ENCODE assay signal across 7 mouse cellular contexts in genomic region chr3:52102601-52103530, GRCm38 (mm10). TPM values are rescaled to one million over a fixed set of nuclear protein-coding genes. Genes with fewer than 3 reads are reported as not detected.
DNase-seq lines count a peak whose midpoint lies in the region; ATAC-seq and TF ChIP-seq lines count a peak whose summit lies in the region.

No protein-coding gene starts in this region.

- DNase-seq in adrenal gland, adult 2 months, result peak; percentile 89
- DNase-seq in embryo, embryonic 10 days (ENCODE audit: low spot score), result peak; percentile 93
- DNase-seq in midbrain, embryonic 14.5 days, result peak; percentile 92
- DNase-seq in spleen, adult 18-20 months, result peak; percentile 65 to 76

- WGBS in intestine, postnatal 0 days, result under 1% methylated on average over 52 of the region's 52 CpGs
- under 1% methylated on average over 51 of the region's 52 CpGs for WGBS in limb, embryonic 12.5 days
- under 1% methylated on average over 51 of the region's 52 CpGs for WGBS in midbrain, embryonic 14.5 days

- H3K36me3 ChIP-seq in intestine, postnatal 0 days (ENCODE audit: control insufficient read depth, insufficient read depth), result no peaks in the 10 kb centered on the region
- no peaks in the 10 kb centered on the region for H3K36me3 ChIP-seq in limb, embryonic 12.5 days
- no peaks in the 10 kb centered on the region for H3K36me3 ChIP-seq in midbrain, embryonic 14.5 days (ENCODE audit: control insufficient read depth, insufficient read depth, low read length)

- peak overlapping the region; percentile 96 for H3K4me2 ChIP-seq in intestine, postnatal 0 days (replicated peaks; ENCODE audit: low read depth)
- H3K4me2 ChIP-seq in limb, embryonic 12.5 days, result peak overlapping the region; percentile 92
- peak overlapping the region; percentile 82 for H3K4me2 ChIP-seq in midbrain, embryonic 14.5 days (ENCODE audit: low read length)

- no peaks in the 10 kb centered on the region for H3K4me1 ChIP-seq in intestine, postnatal 0 days (replicated peaks; ENCODE audit: control insufficient read depth, insufficient read depth, low read length)
- peaks cover 12% of the 10 kb centered on the region; the same call in 1 of the 2 replicates for H3K4me1 ChIP-seq in limb, embryonic 12.5 days (replicated peaks)
- 0 out of 2 replicates have a peak, but pooled peaks cover 3% of the 10 kb centered on the region for H3K4me1 ChIP-seq in midbrain, embryonic 14.5 days (ENCODE audit: control insufficient read depth, insufficient read depth, low read length)

- H3K27me3 ChIP-seq in intestine, postnatal 0 days (replicated peaks; ENCODE audit: control insufficient read depth, insufficient read depth, low read length), result no peaks in the 10 kb centered on the region
- H3K27me3 ChIP-seq in limb, embryonic 12.5 days, result no peaks in the 10 kb centered on the region
- H3K27me3 ChIP-seq in midbrain, embryonic 14.5 days (ENCODE audit: control insufficient read depth, insufficient read depth, low read length), result no peaks in the 10 kb centered on the region

- H3K27ac ChIP-seq in intestine, postnatal 0 days (ENCODE audit: low read depth, low read length), result peak overlapping the region; percentile 97
- peak overlapping the region; percentile 96 for H3K27ac ChIP-seq in limb, embryonic 12.5 days
- peak overlapping the region; percentile 100 for H3K27ac ChIP-seq in midbrain, embryonic 14.5 days (replicated peaks; ENCODE audit: low read depth, low read length)

- H3K9me3 ChIP-seq in intestine, postnatal 0 days (ENCODE audit: control insufficient read depth), result no peaks in the 10 kb centered on the region
- H3K9me3 ChIP-seq in limb, embryonic 12.5 days, result no peaks in the 10 kb centered on the region
- no peaks in the 10 kb centered on the region for H3K9me3 ChIP-seq in midbrain, embryonic 14.5 days (ENCODE audit: control insufficient read depth, low read length)

- peak overlapping the region; percentile 71 for H3K9ac ChIP-seq in intestine, postnatal 0 days (ENCODE audit: low read depth, low read length)
- H3K9ac ChIP-seq in limb, embryonic 12.5 days (replicated peaks), result peak overlapping the region; percentile 90
- H3K9ac ChIP-seq in midbrain, embryonic 14.5 days (replicated peaks; ENCODE audit: low read length), result peak overlapping the region; percentile 92

- H3K4me3 ChIP-seq in intestine, postnatal 0 days (ENCODE audit: low read depth, low read length), result peak overlapping the region; percentile 83
- peak overlapping the region; percentile 77 for H3K4me3 ChIP-seq in limb, embryonic 12.5 days (replicated peaks)
- peak overlapping the region; percentile 88 for H3K4me3 ChIP-seq in midbrain, embryonic 14.5 days (replicated peaks; ENCODE audit: low read depth, low read length)

- ATAC-seq in granulocyte monocyte progenitor cell, adult 5-6 weeks (replicated peaks; ENCODE audit: poor library complexity, severe bottlenecking), result peak; percentile 56
- peak; percentile 61 for ATAC-seq in intestine, postnatal 0 days
- peak; percentile 27 for ATAC-seq in limb, embryonic 12.5 days (ENCODE audit: insufficient number of reproducible peaks, insufficient read depth, low FRiP score, low TSS enrichment, low read depth)
- ATAC-seq in midbrain, embryonic 14.5 days (ENCODE audit: low FRiP score, low TSS enrichment), result peak; percentile 82

- peak; percentile 33; the same call in 1 of the 2 replicates for TF ChIP-seq CTCF in intestine, postnatal 0 days (IDR thresholded peaks at IDR 0.05; ENCODE audit: low read depth)

RNA-seq across cellular contexts. Expression of gene Maml3, which starts 2.0 kb away (rescaled TPM):
- 1 to 10 TPM; 7.8 TPM for total RNA-seq in adrenal gland, adult 2 months (2021)
- 5.2 and 5.3 TPM in 2 replicates for polyA plus RNA-seq in adrenal gland, adult 2 months (2012; rRNA removed)
- total RNA-seq in granulocyte monocyte progenitor cell, adult 5-6 weeks (2014; fragmentation: Nextera tagmentation), result 12.3 and 16.3 TPM in 2 replicates
- total RNA-seq in granulocyte monocyte progenitor cell, adult 5-6 weeks (2017), result 4.7 and 4.9 TPM in 2 replicates
- 2.0 and 2.1 TPM in 2 replicates for polyA plus RNA-seq in intestine, postnatal 0 days (2015; fragmentation: Nextera tagmentation; extraction: Ambion mirVana)
- 5.1 and 5.4 TPM in 2 replicates for polyA plus RNA-seq in limb, embryonic 12.5 days (2016; fragmentation: Nextera tagmentation; extraction: Ambion mirVana)
- polyA plus RNA-seq in midbrain, embryonic 14.5 days (2014; fragmentation: Nextera tagmentation; extraction: Ambion mirVana), result 8.4 and 10.3 TPM in 2 replicates

Comparison
In these comparisons a context has a peak if more than half of its experiments do, and no peak if none do; other contexts are left out.
1. Peak in every context shown above with its lines: DNase-seq, ATAC-seq, H3K4me3 ChIP-seq and H3K27ac ChIP-seq.
2. ATAC-seq: peak in every context shown above with its lines; median percentile 82 in midbrain, embryonic 14.5 days; 61 in intestine, postnatal 0 days; 56 in granulocyte monocyte progenitor cell, adult 5-6 weeks; 27 in limb, embryonic 12.5 days.